Mouse (Mus musculus) ES-E14 (cell line): ENCODE data around the gene Uqcc2. TPM values are rescaled to one million over a fixed set of nuclear protein-coding genes. Genes with fewer than 3 reads are reported as not detected.

Experiments used
- DNase-seq: peaks from one replicate; pipeline ENCODE4 v3.0.0-alpha.2; 2013; ENCODE audit warnings: low read depth, low spot score
- H3K27ac ChIP-seq: 2 replicates; pipeline ENCODE4 v1.5.1; 2012; ENCODE audit warnings: low read depth, mild to moderate bottlenecking, low read length, moderate library complexity, mixed read lengths; ENCODE audit not compliant: poor library complexity, insufficient read depth, severe bottlenecking
- H3K36me3 ChIP-seq: 2 replicates; pipeline ENCODE4 v1.6.1; 2012; ENCODE audit warnings: mild to moderate bottlenecking, low read length, moderate library complexity, mixed read lengths; ENCODE audit not compliant: control insufficient read depth, poor library complexity, insufficient read depth, severe bottlenecking
- H3K4me1 ChIP-seq, 2 experiments: fragments of 150-350 bp in 1 of 2; sonication (generic) in 1 of 2; 2 replicates each; pipeline ENCODE4 v1.6.1; 2012; ENCODE audit warnings: low read length in 2 of 2, mild to moderate bottlenecking in 1 of 2, mixed read lengths in 1 of 2; ENCODE audit not compliant: control insufficient read depth in 2 of 2, insufficient read depth in 2 of 2, poor library complexity in 1 of 2
- H3K4me3 ChIP-seq, 2 experiments: fragments of 150-350 bp in 1 of 2; sonication (generic) in 1 of 2; 2 replicates each; pipeline ENCODE4 v1.5.1; 2012; ENCODE audit warnings: low read length in 2 of 2, low read depth in 1 of 2, mild to moderate bottlenecking in 1 of 2, mixed read lengths in 1 of 2; ENCODE audit not compliant: insufficient read depth in 1 of 2, poor library complexity in 1 of 2, severe bottlenecking in 1 of 2
- H3K9ac ChIP-seq: 2 replicates; pipeline ENCODE4 v1.6.1; 2012; ENCODE audit warnings: low read depth, mild to moderate bottlenecking, low read length, mixed read lengths; ENCODE audit not compliant: poor library complexity, insufficient read depth, severe bottlenecking
- H3K9me3 ChIP-seq: fragments of 150-350 bp; sonication (generic); 2 replicates; pipeline ENCODE4 v1.6.1; 2012; ENCODE audit warnings: low read depth, mild to moderate bottlenecking, low read length; ENCODE audit not compliant: control insufficient read depth, insufficient read depth
- CHD2 ChIP-seq: IDR thresholded peaks from 2 replicates; pipeline ENCODE4 v1.6.1; 2014; ENCODE audit warnings: mild to moderate bottlenecking, low read depth, low read length, inconsistent platforms
- HCFC1 ChIP-seq: IDR thresholded peaks from 2 replicates; pipeline ENCODE4 v1.6.1; 2012; ENCODE audit warnings: low read length, inconsistent platforms, borderline replicate concordance; ENCODE audit not compliant: insufficient read depth
- MAFK ChIP-seq: IDR thresholded peaks from 2 replicates; pipeline ENCODE4 v1.6.1; 2014; ENCODE audit warnings: mild to moderate bottlenecking, low read depth, low read length, inconsistent platforms; ENCODE audit not compliant: insufficient read depth
- ZC3H11A ChIP-seq: IDR thresholded peaks from 2 replicates; pipeline ENCODE4 v1.6.1; 2012; ENCODE audit warnings: low read depth, mild to moderate bottlenecking, inconsistent platforms, low read length, borderline replicate concordance
- ZNF384 ChIP-seq: IDR thresholded peaks from 2 replicates; pipeline ENCODE4 v1.6.1; 2012; ENCODE audit warnings: low read depth, low read length, inconsistent platforms
- in situ Hi-C, 2 experiments: fragments of 600-800 bp; cut with MboI; formaldehyde crosslinking; loops; one replicate each; pipeline ENCODE4 v1.15.1; 2025; ENCODE audit warnings: low sequenced_read_pairs in 2 of 2, inconsistent platforms in 1 of 2; ENCODE audit not compliant: unreplicated experiment in 2 of 2
- total RNA-seq: library from RNA; depleted of rRNA; stranded (reverse); fragments of 300-350 nt; gene quantifications from 2 replicates; pipeline ENCODE4 v1.2.3, GENCODE M21; 2012; rRNA removed

Uqcc2 gene
- total RNA-seq, 1 experiment: 199 TPM

DNA sequence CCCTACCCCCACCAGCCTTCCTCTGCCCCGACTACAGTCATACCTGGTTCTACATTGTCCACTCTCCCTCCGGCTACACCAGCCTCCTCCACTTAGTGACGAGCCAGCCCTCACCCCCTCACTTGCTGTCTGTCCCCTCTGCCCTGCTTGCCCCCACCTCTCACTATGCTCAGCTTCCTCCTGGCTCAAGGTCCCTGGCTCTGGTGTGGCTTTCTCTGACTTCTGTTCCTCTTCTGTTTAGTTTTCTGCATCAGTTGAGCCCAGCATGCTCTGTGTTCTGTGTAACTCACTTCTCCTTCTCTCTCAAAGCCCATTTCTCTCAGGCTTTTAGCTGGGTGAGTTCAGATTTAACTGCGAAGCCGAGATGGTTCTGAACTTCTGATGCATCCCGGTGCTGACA lies 59.5 kb downstream of the Uqcc2 start:
- no peak for DNase-seq
- Histone ChIP-seq H3K4me1 (peaks cover 0 to 23% of the 10 kb centered on the region in 2 experiments; a peak in 3 of 4 replicates), H3K4me3 (no peak overlapping the region), H3K27ac (no peak overlapping the region), H3K9ac (no peak overlapping the region), H3K9me3 (no peaks in the 10 kb centered on the region), H3K36me3 (peaks cover 5% of the 10 kb centered on the region; the same call in 1 of the 2 replicates)
- in situ Hi-C loops: no loop called here
- no peak for TF ChIP-seq MAFK
- no peak for TF ChIP-seq ZC3H11A
- no peak for TF ChIP-seq ZNF384
- TF ChIP-seq HCFC1: no peak
- no peak for TF ChIP-seq CHD2

DNA sequence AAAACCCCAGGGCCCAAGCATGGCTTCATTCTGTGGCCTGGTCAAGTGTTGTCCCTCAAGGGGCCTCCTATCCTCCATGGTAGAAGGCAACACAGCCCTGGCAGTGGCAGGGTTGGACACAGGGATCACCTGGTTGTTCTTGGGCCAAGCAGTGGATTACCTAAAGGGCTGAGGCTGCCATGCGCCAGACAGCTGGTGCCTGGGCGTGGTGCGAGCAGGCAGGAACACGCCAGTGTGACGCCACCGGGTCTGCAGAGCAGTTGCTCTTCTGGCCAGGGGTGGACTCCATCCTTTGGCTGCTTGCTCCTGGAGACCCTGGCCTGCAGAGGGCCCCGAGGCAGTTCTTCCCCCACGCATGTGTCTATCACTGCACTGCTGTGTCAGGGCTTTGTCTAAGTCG lies 59.9 kb downstream of the Uqcc2 start:
- Histone ChIP-seq H3K9me3 (no peaks in the 10 kb centered on the region), H3K9ac (no peak overlapping the region), H3K27ac (no peak overlapping the region), H3K4me1 (peaks cover 0 to 23% of the 10 kb centered on the region in 2 experiments; a peak in 3 of 4 replicates), H3K4me3 (no peak overlapping the region), H3K36me3 (peaks cover 5% of the 10 kb centered on the region; the same call in 1 of the 2 replicates)
- TF ChIP-seq CHD2 (no peak), ZC3H11A (no peak), HCFC1 (no peak), ZNF384 (no peak), MAFK (no peak)
- in situ Hi-C loops: no loop called here
- no peak for DNase-seq

DNA sequence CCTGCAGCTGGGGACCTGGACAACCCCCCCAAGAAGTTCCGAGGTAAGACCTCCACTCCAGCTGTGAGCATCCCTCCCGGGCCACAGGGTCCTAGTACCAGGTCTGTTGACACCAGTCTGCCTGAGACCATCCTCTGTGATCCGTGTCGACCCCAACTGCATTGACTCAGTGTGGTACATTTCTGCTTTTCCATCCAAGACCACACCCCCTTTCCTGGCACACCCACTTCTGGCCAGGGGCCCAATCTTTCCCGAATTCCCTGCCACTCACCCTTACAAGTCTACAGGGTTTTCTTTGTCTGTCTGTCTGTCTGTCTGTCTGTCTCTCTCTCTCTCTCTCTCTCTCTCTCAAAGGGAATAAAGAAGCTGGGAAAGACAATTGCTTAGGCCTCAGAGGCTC lies 60.6 kb downstream of the Uqcc2 start:
- H3K36me3 ChIP-seq: peaks cover 5% of the 10 kb centered on the region; the same call in 1 of the 2 replicates
- no peak overlapping the region for H3K9ac ChIP-seq
- no peak overlapping the region for H3K4me3 ChIP-seq
- TF ChIP-seq HCFC1 (no peak), CHD2 (no peak), ZC3H11A (no peak), ZNF384 (no peak), MAFK (no peak)
- in situ Hi-C loops: no loop called here
- no peaks in the 10 kb centered on the region for H3K9me3 ChIP-seq
- no peak overlapping the region for H3K27ac ChIP-seq
- H3K4me1 ChIP-seq: peaks cover 1 to 20% of the 10 kb centered on the region in 2 experiments; a peak in 2 of 4 replicates
- no peak for DNase-seq

Other genes with a start within 250 kb of the Uqcc2 start
- gene Kifc5b, start 216.8 kb downstream of the Uqcc2 start, total RNA-seq: 52.5 and 83.4 TPM in 2 replicates
- gene Phf1, start 200.9 kb downstream of the Uqcc2 start, total RNA-seq: 9.4 and 13.3 TPM in 2 replicates
- 43.0 and 60.0 TPM in 2 replicates for gene Cuta, start 194.3 kb downstream of the Uqcc2 start, total RNA-seq
- 6.6 and 10.3 TPM in 2 replicates for gene Syngap1, start 192.7 kb downstream of the Uqcc2 start, total RNA-seq
- 6.7 and 8.2 TPM in 2 replicates for gene Zbtb9, start 160.7 kb downstream of the Uqcc2 start, total RNA-seq
- 36.4 and 53.2 TPM in 2 replicates for gene Bak1, start 104.9 kb downstream of the Uqcc2 start, total RNA-seq
- gene Itpr3, start 76.6 kb downstream of the Uqcc2 start, total RNA-seq: 44.1 and 74.5 TPM in 2 replicates
- 0.27 TPM in 1 of 2 replicates, not detected in the other for gene Ip6k3, start 33.9 kb upstream of the Uqcc2 start, total RNA-seq
- 51.8 and 87.8 TPM in 2 replicates for gene Lemd2, start 70.6 kb upstream of the Uqcc2 start, total RNA-seq